Mouse (Mus musculus): ENCODE measurements around the gene Tubb5.

Gene Tubb5

DNA sequence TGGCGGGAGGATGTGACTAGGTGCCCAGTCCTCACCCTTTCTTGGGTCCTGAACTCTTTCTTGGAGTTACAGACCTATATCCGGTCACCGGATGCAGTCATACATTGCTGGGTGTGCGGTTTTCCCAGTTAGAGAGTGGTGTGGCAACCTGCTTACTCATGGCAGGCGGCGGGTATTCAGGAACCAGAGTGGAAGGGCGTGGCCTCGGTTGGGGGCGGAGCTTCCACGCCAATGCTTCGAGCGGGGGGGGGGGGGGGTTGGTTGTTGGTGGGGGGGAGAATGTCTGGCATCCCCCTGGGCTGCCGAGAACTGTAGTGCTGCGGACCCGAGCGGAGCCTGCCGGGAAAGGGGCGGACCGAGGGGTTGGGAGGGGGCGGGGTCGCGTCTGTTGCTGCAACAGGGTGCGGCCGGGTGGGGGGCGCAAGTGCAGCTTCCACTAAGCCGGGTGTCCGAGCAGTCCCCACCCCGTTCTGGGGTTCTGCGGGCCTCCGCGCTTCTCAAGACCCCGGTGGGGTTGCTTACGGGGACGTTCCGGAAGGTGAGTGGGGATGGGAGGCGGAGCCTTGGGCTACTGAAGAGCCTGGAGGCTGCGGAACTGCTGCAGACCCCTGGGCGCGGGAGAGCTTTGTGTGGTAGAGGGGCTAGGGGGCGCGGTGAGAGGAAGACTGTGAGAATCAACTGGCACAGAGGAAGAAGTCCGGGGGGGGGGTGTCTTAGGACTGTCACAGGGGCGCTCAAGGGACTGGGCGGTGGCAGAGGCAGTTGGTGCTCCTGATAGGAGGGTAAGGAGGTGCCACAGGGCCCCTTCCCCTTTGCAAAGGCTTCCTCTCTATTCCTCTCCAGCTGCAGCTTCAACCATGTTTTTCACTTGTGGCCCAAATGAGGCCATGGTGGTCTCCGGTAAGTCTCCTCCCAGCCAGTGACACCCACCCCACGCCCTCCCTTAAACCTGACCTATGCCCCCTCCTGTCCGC lies 14.9 kb downstream of the Tubb5 start, which contains the start of gene Flot1:
Gene Flot1 (plus strand): TSS at position 267 of the 974 bp plus-strand sequence.
- peak; percentile 85 for DNase-seq

DNA sequence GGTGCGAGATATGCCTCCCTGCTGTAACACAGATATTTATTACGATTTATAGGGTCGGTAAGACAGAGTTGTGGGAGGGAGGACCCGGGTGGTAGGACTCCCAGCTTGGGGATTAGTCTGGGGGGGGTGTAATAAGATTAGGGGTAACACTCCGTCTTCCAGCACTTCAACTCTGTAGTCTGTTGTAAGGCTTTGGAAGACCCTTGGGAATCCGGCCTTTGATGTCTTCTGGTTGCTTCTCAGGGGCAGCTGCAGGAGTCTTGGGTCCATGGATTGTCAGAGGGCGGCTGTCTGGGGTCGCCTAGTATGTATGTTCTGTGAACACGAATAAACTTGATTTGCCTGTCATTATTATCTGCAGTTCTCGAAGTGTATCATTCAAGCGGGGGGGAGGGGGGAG lies 15.5 kb downstream of the Tubb5 start:
- no peak for DNase-seq

DNA sequence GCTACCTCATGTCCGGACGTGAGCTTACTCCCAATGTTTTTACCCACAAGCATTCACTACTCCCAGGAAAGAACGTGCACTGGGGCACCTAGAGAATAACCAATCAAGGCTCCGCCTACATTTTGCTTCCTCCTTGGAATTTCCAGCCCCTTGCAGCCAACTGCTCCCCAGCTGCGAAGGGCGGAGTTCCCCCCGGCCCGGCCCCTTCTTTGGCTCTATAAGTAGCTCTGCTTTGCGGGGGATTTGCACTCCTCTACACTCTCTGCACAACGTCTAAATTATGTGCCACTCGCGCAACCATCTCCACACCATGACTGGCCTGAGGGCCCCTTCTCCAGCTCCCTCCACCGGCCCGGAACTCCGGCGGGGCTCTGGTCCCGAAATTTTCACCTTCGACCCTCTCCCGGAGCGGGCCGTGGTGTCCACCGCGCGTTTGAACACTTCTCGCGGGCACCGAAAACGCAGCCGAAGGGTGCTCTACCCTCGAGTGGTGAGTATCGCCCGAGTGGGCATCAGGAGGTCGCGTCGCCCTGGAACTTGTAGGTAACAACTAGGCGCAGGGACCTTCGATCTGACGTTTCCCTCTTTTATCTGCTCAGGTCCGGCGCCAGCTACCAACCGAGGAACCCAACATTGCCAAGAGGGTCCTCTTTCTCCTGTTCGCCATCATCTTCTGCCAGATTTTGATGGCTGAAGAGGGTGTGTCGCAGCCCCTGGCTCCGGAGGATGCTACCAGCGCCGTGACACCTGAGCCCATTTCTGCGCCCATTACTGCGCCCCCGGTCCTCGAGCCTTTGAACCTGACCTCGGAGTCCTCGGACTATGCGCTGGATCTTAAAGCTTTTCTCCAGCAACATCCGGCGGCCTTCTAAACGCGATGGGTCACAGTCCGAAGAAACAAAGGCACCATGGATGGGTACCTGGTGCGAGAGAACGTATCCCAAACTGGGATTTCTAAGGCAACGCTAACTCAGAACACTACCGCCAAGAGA lies 16.4 kb downstream of the Tubb5 start, which contains the start of gene Ier3:
Gene Ier3 (plus strand): TSS at position 246 of the 992 bp plus-strand sequence.
- peak; percentile 59 for DNase-seq

DNA sequence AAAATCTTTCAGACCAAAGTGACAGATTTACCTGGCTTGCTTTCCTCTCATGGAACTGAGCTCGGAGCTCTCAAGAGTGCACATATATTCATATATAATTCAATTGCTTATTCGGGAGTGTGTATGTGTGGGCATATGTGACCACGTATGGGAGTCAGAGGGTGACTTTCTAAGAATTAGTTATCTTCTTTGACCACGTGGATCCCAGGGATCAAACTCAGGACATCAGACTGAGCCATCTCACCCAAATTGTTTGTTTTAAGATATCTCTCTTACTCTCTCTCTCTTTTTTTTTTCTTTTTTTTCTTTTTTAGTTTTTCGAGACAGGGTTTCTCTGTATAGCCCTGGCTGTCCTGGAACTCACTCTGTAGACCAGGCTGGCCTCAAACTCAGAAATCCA lies 18.0 kb downstream of the Tubb5 start:
- no peak for DNase-seq

DNA sequence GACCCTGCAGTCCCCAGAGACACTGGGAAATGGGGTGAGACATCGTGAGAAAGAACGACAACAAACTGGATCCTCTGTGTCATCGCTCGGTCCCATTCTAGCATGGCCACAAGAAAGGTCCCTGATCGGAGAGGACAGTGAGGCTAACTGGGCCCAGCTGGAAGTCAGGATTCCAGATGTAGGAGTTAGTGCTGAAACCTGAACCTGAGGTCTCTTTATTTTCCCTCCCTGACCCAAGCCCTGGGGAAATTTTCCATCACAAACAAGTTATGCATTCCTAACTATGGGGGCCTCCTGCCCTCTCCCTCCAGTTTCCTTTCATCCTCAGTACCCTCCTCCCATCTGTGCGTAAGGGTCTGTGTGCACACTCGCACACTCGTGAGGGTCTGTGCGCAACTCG lies 20.9 kb downstream of the Tubb5 start:
- DNase-seq: no peak

DNA sequence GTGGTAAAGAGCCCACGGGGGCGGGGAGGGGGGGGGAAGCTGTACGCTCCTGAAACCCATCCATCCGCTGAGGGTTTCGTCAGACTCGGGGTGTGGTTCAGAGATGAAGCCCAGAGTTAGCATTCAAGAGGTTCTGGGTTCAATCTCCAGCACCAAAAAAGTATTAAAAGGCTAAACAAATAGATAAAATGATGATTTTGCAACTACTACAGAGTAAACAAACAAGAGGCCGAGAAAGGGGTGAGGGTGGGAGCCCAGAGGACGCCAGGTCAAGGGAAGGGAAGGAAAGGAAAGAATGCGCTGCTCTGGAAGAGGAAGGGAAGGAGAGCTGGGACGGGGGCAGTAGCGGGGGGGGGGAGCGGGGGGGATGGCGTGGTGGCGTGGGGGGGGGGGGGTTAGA lies 21.4 kb downstream of the Tubb5 start:
- DNase-seq: no peak

DNA sequence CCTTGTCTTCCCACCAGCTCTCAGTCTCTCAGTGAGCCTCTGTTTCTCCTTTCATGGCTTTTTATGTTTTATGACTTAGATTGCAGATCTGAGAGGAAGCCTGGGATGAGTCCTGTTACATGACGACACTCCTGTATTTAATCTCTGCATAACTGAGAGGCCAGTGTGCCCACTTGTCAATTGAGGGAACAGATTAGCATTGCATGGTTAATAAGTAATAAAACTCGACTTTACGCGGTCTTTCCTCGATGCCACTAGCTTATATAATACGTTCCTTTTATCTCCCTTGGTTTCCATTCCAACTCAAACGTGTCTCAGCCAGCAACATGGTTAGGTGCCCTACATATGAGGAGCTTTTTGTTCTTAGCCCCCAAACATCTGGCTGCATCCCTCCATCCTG lies 22.3 kb downstream of the Tubb5 start:
- DNase-seq: no peak

DNA sequence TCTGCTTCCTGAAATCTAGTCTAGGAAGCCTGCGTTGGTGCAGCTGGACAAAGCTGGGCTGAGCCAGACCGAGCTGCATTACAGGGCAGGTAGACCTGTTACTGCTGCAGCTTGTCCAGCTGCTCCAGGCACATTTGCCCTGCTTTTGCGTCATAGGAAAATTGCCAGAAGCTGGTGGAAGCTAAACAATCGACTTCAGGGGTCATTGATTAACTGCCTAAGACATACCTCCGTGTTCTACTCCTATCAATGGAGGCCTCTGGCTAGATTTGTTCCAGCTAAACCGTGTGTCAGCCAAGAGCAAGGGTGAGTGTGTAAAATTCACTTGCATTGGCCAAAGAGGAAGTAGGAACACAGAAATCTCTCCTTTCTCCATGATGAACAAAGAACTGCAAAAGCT lies 23.4 kb downstream of the Tubb5 start:
- DNase-seq: no peak

DNA sequence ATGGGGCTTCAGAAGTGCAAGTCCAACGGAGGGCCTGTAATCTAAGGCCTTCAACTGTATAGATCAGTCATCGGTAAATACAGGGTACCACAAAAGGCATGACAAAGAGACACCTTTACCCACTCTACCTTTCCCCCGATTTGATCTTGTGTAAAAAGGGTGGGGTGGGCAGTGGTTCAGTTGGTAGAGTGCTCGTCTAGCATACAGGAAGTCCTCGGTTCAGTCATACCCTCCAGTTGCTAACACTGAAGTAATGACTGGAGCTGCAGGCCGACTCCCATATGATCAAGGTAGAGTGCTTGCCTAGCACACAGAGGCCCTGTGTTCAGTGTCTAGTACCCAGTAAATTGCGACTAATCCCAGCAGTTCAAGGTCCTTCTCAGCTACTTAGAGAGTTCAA lies 24.5 kb downstream of the Tubb5 start:
- DNase-seq: no peak

DNA sequence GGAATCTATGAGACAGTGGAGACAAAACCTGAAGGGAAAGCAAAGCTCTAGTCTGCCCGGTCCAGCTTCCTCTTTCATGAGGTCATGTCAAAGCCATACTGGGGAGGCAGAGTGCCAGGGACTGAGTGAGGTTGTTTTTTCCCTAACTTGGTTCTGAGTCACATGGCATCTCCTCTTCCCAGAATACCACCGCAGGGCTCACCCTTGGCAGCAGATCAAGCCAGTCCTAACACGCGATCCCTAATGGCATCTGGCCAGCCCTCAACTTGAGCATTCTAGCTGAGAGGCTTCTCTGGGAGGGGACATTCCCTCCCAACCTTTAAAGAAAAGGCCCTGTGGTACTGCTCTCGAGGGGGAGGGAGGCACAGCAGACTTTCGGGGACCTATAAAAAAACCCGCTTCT lies 24.9 kb downstream of the Tubb5 start:
- DNase-seq: peak; percentile 67

DNA sequence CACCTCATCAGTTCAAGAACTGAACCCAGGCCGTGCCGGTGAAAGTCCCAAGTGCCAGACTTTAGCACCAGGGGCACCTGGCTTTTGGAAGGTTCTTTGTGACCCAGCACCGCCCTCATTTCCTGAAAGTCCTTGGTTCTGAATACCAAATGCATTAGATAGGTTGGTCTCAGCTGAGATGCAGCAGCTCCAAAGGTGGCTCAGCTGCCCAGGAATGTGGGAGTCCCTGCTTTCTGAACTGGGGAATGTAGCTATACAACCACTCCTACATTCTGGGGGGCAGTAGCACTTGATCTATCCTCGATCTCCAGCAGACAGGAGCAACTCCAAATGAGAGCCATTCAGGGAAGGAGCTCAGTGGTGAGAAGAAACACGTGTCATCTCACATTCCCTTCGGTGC lies 25.4 kb downstream of the Tubb5 start:
- no peak for DNase-seq

DNA sequence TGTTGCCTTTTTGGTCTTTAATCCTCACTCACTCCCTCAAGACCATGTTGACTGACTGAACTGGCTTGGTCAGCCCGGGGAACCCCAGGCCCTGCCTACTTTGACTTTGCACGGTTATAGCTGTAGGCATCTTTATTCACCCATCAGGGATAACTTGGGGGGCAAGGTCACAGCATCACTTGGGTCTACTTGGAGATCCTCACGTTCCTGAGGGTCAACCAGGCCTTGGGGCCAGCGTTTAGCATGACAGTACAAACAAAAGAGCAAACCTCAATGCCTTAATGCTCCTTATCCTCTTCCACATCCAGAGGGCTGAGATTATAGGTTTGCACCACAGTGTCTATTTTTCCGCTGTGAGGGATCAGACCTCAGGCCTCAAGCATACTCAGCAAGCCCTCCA lies 25.8 kb downstream of the Tubb5 start:
- DNase-seq: no peak

DNA sequence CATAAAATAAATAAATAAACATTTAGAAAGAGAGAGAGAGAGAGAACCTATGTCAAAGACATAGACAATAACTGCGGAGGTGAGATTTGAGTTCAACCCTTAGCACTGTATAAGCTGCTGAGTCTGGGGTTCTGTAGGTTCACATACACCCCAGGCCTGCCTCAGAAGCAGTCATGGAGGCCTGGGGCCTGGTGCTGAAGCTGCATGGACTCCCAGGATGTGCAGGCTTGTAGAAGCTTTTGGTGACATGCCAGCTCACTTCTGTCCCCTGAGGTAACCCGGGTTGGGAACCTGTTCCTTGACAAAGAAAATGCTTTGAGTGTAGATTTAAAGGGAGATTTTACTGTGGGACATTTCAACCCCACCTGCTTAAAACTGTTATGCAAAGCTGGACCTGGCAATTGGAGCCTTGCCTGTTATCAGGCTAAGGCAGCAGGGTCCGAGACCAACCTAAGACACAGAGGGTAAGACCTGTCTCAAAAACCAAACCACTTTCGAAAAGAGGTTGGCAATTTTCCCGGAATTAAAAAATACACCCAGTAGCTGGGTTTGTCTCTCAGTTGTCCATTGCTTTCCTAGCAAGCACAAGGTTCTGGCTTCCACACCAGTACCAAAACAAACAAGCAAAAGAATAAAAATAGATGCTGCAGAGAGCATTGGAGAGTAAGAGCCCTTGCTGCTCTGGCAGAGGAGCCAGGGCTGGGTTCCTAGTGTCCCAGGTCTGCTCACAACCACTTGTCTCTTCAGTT lies 27.0 kb downstream of the Tubb5 start:
- no peak for DNase-seq

DNA sequence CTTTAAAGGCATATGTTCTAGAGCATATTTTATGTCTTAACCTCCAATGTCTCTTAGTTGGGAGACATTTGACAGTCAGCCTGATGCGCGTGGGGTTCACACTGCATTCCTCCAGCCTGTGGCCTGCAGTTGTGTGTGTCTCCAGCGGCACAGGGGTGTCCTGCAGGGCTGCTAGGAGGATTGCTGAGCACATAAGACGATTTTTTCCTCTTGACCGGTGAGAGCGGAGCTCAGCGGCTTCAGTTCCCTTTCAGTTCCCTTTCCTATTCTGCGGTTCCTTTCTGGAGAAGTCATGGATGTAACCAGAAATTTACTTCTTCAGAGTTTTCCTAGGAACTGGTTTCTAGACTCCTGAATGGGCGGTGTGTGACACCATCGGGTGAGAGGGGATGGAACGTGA lies 28.7 kb downstream of the Tubb5 start:
- no peak for DNase-seq

DNA sequence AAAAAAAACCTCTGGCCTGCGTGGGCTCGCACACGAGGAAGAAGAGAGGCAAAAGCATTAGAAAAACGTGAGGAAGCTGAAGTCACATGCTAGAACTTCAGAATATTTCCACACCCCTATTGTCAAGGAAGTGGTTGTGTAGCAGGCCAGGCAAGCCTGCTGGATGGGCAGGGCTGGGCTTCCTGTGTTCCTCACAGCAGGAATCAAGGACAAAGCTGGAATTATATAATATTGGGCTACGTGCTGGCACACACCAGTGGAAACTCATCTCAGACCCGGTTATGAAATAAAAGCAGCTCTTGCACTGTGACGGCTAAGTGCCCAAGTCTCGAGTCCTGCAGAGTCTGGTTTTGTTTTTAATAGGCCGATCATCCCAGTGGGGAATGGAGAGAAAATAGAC lies 30.0 kb downstream of the Tubb5 start:
- DNase-seq: no peak

DNA sequence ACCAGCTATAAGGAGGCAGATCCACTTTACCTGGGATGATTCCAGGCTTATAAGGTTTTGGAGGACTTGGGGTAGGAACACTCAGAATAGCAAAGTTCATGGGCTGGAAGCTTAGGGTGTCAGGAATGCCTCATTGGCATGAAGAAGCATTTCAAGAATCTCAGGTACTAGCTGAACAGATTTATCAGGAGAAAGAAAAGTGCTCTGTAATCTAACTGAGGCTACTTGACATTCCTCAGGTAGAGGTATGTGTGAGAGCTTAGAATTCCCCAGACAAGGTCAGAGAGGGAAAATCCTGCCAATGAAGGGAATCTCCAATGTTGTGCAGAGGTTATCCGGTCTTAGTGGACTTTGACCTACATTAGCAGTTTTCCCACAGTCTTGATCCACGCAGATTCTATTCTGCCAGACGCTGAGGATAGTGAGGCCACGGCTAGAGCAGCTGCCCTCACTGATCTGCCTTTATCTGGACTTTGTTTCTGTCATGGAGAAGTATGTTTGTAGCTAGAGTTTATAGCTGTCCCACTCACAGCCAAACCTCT lies 34.2 kb downstream of the Tubb5 start:
- DNase-seq: no peak

DNA sequence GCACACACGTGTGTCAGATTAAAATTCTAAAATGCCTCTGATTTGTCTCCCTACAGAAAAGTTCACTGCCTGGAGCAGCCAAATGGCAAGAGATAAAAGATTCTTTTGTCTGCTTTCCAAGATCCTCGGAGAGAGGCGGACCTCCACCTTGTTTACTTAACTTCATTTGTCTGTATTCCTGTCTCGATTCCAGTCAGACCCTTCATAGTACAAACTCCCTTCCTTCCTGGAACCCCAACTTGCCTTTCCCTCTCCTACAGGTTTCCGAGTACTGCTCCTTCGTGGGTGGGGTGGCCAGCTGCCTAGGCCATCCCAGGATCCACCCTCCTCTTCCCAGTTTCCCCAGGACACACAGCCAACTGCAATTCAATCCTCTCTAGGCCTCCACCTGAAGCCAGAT lies 35.1 kb downstream of the Tubb5 start:
- DNase-seq: no peak

DNA sequence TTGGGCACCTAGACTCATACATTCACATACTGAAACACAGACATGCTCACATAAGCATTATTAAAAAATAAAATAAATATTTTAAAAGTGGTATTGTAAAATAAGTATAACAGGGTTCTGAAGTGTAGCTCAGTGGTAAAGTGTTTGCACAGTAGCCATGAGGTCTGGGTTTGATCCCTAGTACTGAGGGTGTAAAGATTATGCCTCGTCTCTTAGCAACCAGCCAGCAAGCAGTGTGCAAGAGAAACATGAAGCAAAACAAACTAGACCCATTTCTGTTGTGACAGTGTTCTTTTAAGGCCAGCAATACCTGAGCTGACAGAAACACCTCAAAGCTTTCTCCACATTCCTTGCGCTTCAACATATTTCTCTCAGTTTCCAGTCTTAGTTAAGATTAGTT lies 37.2 kb downstream of the Tubb5 start:
- DNase-seq: no peak

DNA sequence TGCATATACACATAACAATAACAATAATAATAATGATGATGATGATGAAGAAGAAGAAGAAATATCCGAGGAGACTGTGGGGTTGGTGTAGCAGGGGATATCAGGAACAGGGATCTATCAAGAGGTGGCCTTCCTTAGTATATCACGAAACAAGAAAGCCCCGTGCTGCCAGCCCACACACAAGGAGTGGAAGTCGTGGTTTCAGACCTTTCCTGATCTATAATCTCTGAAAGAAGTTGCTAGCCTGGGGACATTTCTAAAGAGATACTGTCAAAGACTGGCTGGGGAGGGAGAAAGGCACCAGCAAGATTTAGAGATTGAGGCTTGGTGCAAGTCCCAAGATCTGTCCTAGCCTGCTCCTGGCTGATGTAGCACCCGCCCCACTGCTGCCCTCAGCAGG lies 41.3 kb downstream of the Tubb5 start:
- no peak for DNase-seq

DNA sequence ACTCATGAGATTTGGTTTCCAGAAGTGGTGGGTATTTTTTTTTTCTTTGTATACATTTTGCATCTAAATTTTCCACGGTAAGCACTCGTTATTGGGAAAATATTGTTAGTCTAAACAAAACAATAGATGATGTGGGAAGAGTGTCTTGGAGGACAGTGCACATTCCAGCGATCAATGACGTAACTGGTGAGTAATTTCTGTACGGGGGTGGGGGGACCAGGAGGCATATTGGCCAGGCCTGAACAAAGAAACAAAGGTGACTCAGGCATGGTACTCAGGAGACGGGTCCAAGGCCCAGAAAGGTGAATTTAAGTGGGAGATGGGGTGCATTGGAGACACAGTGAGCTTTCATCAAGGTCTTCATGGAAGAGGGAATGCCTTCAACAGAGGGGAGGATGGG lies 42.5 kb downstream of the Tubb5 start:
- DNase-seq: no peak

DNA sequence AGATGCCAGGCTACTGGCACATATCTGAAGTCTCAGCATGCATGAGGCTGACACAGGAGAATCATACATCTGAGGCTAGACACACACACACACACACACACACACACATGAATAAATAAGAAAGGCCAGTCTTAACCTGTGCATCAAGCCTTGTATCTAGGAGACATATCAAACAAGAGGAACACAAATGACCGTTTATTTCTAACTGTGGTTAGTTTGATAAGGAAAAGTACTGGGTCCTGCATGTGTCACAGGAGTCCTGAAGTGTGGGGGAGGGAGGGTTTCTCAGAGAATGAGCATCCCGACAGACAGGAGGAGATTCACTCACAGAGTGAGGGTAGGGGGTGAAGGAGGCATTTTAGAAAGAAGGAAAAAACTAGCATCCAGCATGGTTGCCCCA lies 43.0 kb downstream of the Tubb5 start:
- DNase-seq: no peak

DNA sequence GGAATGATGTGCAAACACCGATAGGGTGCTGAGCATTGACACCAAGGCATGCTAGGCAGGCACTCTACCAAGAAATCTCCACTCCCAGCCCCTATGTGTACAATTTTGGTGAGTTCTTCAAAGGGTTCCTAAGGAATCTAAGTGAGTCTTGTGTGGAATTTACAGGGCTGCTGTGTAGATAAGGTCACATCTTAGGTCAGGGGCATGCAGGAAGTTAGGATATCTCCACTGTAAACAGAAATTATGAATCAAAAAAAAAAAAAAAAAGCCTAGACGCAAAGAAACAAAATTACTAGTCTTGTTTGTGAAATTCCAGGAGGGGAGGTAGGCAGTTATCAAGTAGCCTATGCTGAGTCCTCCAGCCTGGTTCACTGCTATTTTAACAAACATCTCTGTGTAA lies 45.3 kb downstream of the Tubb5 start:
- DNase-seq: no peak

DNA sequence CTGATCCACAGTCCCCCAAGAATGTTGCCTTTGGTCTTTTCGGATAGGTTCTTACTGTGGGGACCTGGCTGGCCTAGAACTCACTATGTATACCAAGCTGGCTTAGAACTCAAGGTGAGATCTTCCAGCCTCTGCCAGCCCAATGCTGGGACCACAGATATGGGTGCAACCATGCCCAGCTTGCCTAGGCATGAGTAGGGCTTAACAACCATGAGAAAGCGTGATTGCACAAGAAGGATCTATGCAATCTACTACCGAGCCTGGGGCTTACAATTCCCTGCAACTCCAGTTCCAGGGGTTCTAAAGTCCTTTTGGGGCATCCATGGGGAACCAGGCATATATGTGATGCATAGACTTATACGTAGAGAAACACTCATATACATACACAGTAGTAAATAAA lies 47.2 kb downstream of the Tubb5 start:
- DNase-seq: no peak

All from right cerebral cortex, postnatal 4 days (tissue).